Mouse (Mus musculus) forebrain, postnatal 0 days (tissue): Measurements from ENCODE around the gene Olfr308. TPM values are rescaled to one million over a fixed set of nuclear protein-coding genes. Genes with fewer than 3 reads are reported as not detected.
"Not testable (repeated sequence)": the region's sequence is repeated elsewhere in the genome, so short reads cannot be mapped to it uniquely, and the experiment has no call there.

Experiments used
- ATAC-seq: fragments of 200-750 bp; cut with Nextera tagmentation; 2 replicates; pipeline ENCODE4 v1.8.0; 2017; ENCODE audit warnings: mild to moderate bottlenecking, moderate library complexity
- DNase-seq: peaks from one replicate; pipeline ENCODE4 v3.0.0-alpha.2; 2015
- H3K27ac ChIP-seq: fragments of 300-500 bp; sonication (generic); 2 replicates; pipeline ENCODE4 v1.5.1; 2014; ENCODE audit warnings: low read depth, mild to moderate bottlenecking, antibody characterized with exemption, low read length, moderate library complexity, mixed read lengths
- H3K27me3 ChIP-seq: fragments of 300-500 bp; sonication (generic); 2 replicates; pipeline ENCODE4 v1.6.1; 2014; ENCODE audit warnings: mild to moderate bottlenecking, low read length, mixed read lengths; ENCODE audit not compliant: insufficient read depth
- H3K36me3 ChIP-seq: fragments of 300-500 bp; sonication (generic); 2 replicates; pipeline ENCODE4 v1.6.1; 2014; ENCODE audit warnings: mild to moderate bottlenecking, moderate library complexity; ENCODE audit not compliant: insufficient read depth
- H3K4me1 ChIP-seq: fragments of 300-500 bp; sonication (generic); 2 replicates; pipeline ENCODE4 v1.6.1; 2014; ENCODE audit warnings: antibody characterized with exemption; ENCODE audit not compliant: insufficient read depth
- H3K4me2 ChIP-seq: fragments of 300-500 bp; sonication (generic); 2 replicates; pipeline ENCODE4 v1.6.1; 2014; ENCODE audit warnings: low read depth, mild to moderate bottlenecking, moderate library complexity
- H3K4me3 ChIP-seq: fragments of 300-500 bp; sonication (generic); 2 replicates; pipeline ENCODE4 v1.5.1; 2014; ENCODE audit warnings: low read depth, low read length, mixed read lengths
- H3K9ac ChIP-seq: fragments of 300-500 bp; sonication (generic); 2 replicates; pipeline ENCODE4 v1.6.1; 2014; ENCODE audit warnings: mild to moderate bottlenecking
- H3K9me3 ChIP-seq: fragments of 300-500 bp; sonication (generic); 2 replicates; pipeline ENCODE4 v1.6.1; 2016; ENCODE audit warnings: low read length
- CTCF ChIP-seq: sonication (generic); IDR thresholded peaks from 2 replicates; pipeline ENCODE4 v1.5.1; 2016; ENCODE audit warnings: antibody characterized with exemption, control low read depth, low read depth
- WGBS: fragments of 180-500 bp; shearing (Covaris S2); extraction: QIAGEN DNeasy Blood & Tissue Kit; methylation state at CpG from one replicate; pipeline ENCODE4 v1.1.7; 2014; 5-methylcytosine and 5-hydroxymethylcytosine counted together
- polyA plus RNA-seq: library from polyadenylated mRNA; unstranded; fragments of >200 nt; fragmentation: Nextera tagmentation; extraction: Ambion mirVana; gene quantifications from 2 replicates; pipeline ENCODE4 v1.2.1, GENCODE M21; 2015
- total RNA-seq: library from RNA; depleted of rRNA; stranded (reverse); fragments of >200 nt; gene quantifications from 2 replicates; pipeline ENCODE4 v1.2.3, GENCODE M21; 2014; rRNA removed

Olfr308 gene
- total RNA-seq = not detected in 2 replicates
- polyA plus RNA-seq = not detected in 2 replicates

GRCm38 (mm10) chr7:86325530-86325929 is at the start of gene Olfr308:
Gene Olfr308 (minus strand): TSS chr7:86325630.
- no peak within 1 kb of the TSS for H3K4me2 ChIP-seq
- no peaks in the 10 kb centered on the region for H3K4me1 ChIP-seq
- TF ChIP-seq CTCF = no peak
- H3K4me3 ChIP-seq = no peak within 1 kb of the TSS
- DNase-seq (no peak), ATAC-seq (no peak)
- no peak within 1 kb of the TSS for H3K27ac ChIP-seq
- H3K27me3 ChIP-seq = no peaks in the 10 kb centered on the region
- H3K9ac ChIP-seq = no peak within 1 kb of the TSS
- no peaks in the 10 kb centered on the region for H3K36me3 ChIP-seq
- H3K9me3 ChIP-seq = no peaks in the 10 kb centered on the region

GRCm38 (mm10) chr7:86366828-86367227 is 41.4 kb upstream of the Olfr308 start, which contains the start of gene Olfr305:
Gene Olfr305 (minus strand): TSS chr7:86366928.
- H3K27me3 ChIP-seq = no peaks in the 10 kb centered on the region
- H3K4me3 ChIP-seq = no peak within 1 kb of the TSS
- H3K27ac ChIP-seq = no peak within 1 kb of the TSS
- no peaks in the 10 kb centered on the region for H3K4me1 ChIP-seq
- H3K4me2 ChIP-seq = no peak within 1 kb of the TSS
- 90% methylated on average over 1 of the region's 1 CpGs for WGBS
- no peak for DNase-seq
- TF ChIP-seq CTCF = no peak
- no peaks in the 10 kb centered on the region for H3K9me3 ChIP-seq
- H3K9ac ChIP-seq = no peak within 1 kb of the TSS
- no peaks in the 10 kb centered on the region for H3K36me3 ChIP-seq
- ATAC-seq = no peak

GRCm38 (mm10) chr7:86346296-86346695 is 20.9 kb upstream of the Olfr308 start:
- not testable (repeated sequence) for H3K4me3 ChIP-seq, H3K27me3 ChIP-seq, DNase-seq, H3K27ac ChIP-seq, ATAC-seq, H3K36me3 ChIP-seq, H3K9me3 ChIP-seq, H3K4me2 ChIP-seq, H3K9ac ChIP-seq, H3K4me1 ChIP-seq
- 91% methylated on average over 9 of the region's 9 CpGs for WGBS

- TF ChIP-seq CTCF = no peak
- H3K27me3 ChIP-seq = no peaks in the 10 kb centered on the region
- no peak overlapping the region for H3K4me3 ChIP-seq
- no peak overlapping the region for H3K9ac ChIP-seq
- no peaks in the 10 kb centered on the region for H3K36me3 ChIP-seq
- H3K4me1 ChIP-seq = no peaks in the 10 kb centered on the region
- H3K9me3 ChIP-seq = no peaks in the 10 kb centered on the region
- 55% methylated on average over 3 of the region's 3 CpGs for WGBS
- no peak for ATAC-seq
- DNase-seq = no peak
- H3K4me2 ChIP-seq = no peak overlapping the region
- no peak overlapping the region for H3K27ac ChIP-seq
Measured at GRCm38 (mm10) chr7:86344253-86344652, 18.8 kb upstream of the Olfr308 start.

- no peak for TF ChIP-seq CTCF
- WGBS = 78% methylated on average over 14 of the region's 14 CpGs
- ATAC-seq = no peak
Measured at GRCm38 (mm10) chr7:86342881-86343565, 17.6 kb upstream of the Olfr308 start.

GRCm38 (mm10) chr7:86337486-86337885 is 12.1 kb upstream of the Olfr308 start, which contains the start of gene Olfr307:
Gene Olfr307 (minus strand): TSS chr7:86337586.
- H3K27ac ChIP-seq = no peak within 1 kb of the TSS
- no peak within 1 kb of the TSS for H3K9ac ChIP-seq
- no peaks in the 10 kb centered on the region for H3K36me3 ChIP-seq
- WGBS = 84% methylated on average over 1 of the region's 1 CpGs
- H3K9me3 ChIP-seq = no peaks in the 10 kb centered on the region
- H3K27me3 ChIP-seq = no peaks in the 10 kb centered on the region
- ATAC-seq = no peak
- no peaks in the 10 kb centered on the region for H3K4me1 ChIP-seq
- H3K4me2 ChIP-seq = no peak within 1 kb of the TSS
- no peak within 1 kb of the TSS for H3K4me3 ChIP-seq
- no peak for TF ChIP-seq CTCF
- no peak for DNase-seq

More at GRCm38 (mm10) chr7:86342881-86343565, 17.6 kb upstream of the Olfr308 start:
- Histone ChIP-seq H3K27ac (no peak overlapping the region), H3K36me3 (no peaks in the 10 kb centered on the region), H3K9me3 (no peaks in the 10 kb centered on the region), H3K9ac (no peak overlapping the region), H3K27me3 (no peaks in the 10 kb centered on the region), H3K4me2 (no peak overlapping the region), H3K4me3 (no peak overlapping the region), H3K4me1 (no peaks in the 10 kb centered on the region)
- no peak for DNase-seq

GRCm38 (mm10) chr7:86321323-86321722 is 4.1 kb downstream of the Olfr308 start:
- no peak for TF ChIP-seq CTCF
- H3K9ac ChIP-seq = no peak overlapping the region
- H3K4me3 ChIP-seq = no peak overlapping the region
- WGBS = 95% methylated on average over 2 of the region's 2 CpGs
- H3K4me1 ChIP-seq = no peaks in the 10 kb centered on the region
- no peaks in the 10 kb centered on the region for H3K36me3 ChIP-seq
- no peak for DNase-seq
- no peak overlapping the region for H3K4me2 ChIP-seq
- no peak for ATAC-seq
- H3K27me3 ChIP-seq = no peaks in the 10 kb centered on the region
- H3K27ac ChIP-seq = no peak overlapping the region
- H3K9me3 ChIP-seq = no peaks in the 10 kb centered on the region
